Mouse (Mus musculus) embryonic facial prominence, embryonic 15.5 days (tissue): ENCODE data around the gene Zfyve9. TPM values are rescaled to one million over a fixed set of nuclear protein-coding genes. Genes with fewer than 3 reads are reported as not detected.

ENCODE experiments used
- ATAC-seq: fragments of 200-750 bp; cut with Nextera tagmentation; 2 replicates; pipeline ENCODE4 v1.8.0; 2017; ENCODE audit warnings: low read depth, moderate TSS enrichment; ENCODE audit not compliant: insufficient number of reproducible peaks, low FRiP score, low TSS enrichment
- H3K27ac ChIP-seq: fragments of 300-500 bp; sonication (generic); replicated peaks from 2 replicates; pipeline ENCODE4 v1.5.1; 2015; ENCODE audit warnings: mild to moderate bottlenecking, inconsistent platforms
- H3K27me3 ChIP-seq: fragments of 300-500 bp; sonication (generic); 2 replicates; pipeline ENCODE4 v1.6.1; 2015; ENCODE audit warnings: inconsistent platforms
- H3K36me3 ChIP-seq: fragments of 300-500 bp; sonication (generic); 2 replicates; pipeline ENCODE4 v1.6.1; 2015; ENCODE audit warnings: mild to moderate bottlenecking, inconsistent platforms
- H3K4me1 ChIP-seq: fragments of 300-500 bp; sonication (generic); 2 replicates; pipeline ENCODE4 v1.6.1; 2015; ENCODE audit warnings: inconsistent platforms
- H3K4me2 ChIP-seq: fragments of 300-500 bp; sonication (generic); replicated peaks from 2 replicates; pipeline ENCODE4 v1.6.1; 2015; ENCODE audit warnings: mild to moderate bottlenecking, inconsistent platforms
- H3K4me3 ChIP-seq: fragments of 300-500 bp; sonication (generic); replicated peaks from 2 replicates; pipeline ENCODE4 v1.5.1; 2015; ENCODE audit warnings: mild to moderate bottlenecking, inconsistent platforms
- H3K9ac ChIP-seq: fragments of 300-500 bp; sonication (generic); 2 replicates; pipeline ENCODE4 v1.6.1; 2015; ENCODE audit warnings: inconsistent platforms
- H3K9me3 ChIP-seq: fragments of 300-500 bp; sonication (generic); replicated peaks from 2 replicates; pipeline ENCODE4 v1.6.1; 2016; ENCODE audit warnings: inconsistent platforms
- whole genome bisulfite sequencing: fragments of 180-500 bp; shearing (Covaris S2); methylation state at CpG from one replicate; pipeline ENCODE4 v1.1.7; 2015; 5-methylcytosine and 5-hydroxymethylcytosine counted together
- polyA plus RNA-seq: library from polyadenylated mRNA; unstranded; fragments of >200 nt; fragmentation: Nextera tagmentation; extraction: Ambion mirVana; gene quantifications from 2 replicates; pipeline ENCODE4 v1.2.1, GENCODE M21; 2015

Gene Zfyve9
- polyA plus RNA-seq, result 4.8 and 5.0 TPM in 2 replicates

DNA sequence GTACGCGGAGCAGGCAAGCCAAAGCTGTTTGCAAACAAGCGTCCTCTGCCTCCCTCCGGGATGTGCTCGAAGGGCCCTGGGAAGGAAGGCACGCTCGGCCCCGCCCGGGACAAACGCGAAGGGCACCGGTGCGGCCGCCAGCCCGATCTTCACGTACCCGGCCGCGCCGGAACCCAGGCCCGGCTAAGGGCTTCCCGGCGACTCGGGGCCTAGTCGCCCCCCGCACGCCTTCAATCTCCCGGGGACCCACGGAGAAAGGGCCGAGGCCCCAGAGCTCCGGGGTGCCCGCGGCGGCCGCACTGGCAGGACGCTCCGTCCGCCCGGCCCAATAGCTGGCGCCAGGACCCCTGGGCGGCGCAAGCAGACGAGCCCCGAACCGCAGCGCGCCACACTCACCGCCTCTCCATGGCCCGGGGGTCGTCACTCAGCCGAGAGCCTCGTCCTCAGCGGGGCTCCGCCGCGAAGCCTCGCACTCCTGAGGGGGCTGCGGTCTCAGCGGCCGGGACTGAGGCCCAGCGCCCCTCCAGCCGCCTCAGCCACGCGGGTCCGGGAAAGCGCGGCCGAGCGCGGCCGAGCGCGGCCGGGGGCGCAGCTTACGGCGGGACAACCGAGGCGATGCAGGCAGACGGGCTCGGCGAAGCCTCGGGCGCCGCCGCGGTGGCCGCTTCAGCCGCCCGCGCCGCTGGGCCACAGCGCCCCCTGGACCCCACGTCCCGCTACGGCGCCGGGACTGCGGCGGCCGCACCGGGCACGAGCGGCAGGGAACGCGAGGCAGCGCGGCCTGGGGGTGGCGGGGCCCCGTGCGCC is at the start of gene Zfyve9:
TSS of gene Zfyve9 (minus strand) at position 742 of the 807 bp plus-strand sequence.
- ATAC-seq, result peak; percentile 92
- peak within 1 kb of the TSS; percentile 97 for H3K9ac ChIP-seq
- under 1% methylated on average over 102 of the region's 111 CpGs for WGBS

DNA sequence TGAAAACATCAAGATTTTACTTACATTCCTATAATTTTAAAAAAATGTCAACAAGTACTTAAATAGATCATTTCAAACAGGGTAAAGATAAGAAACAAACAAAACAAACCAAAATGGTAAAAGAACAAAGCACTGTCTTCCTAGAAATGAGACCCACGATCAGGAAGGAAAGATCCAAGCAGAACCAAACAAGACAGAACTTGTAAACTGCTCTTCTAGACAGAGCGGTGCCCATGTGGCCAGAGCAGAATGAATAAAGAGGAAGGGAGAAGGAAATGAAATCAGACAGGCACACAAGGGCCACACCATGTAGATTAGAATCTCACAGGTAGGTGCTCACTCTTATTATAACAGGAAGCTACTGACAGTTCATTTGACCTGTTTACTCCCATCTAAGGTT is 46.0 kb upstream of the Zfyve9 start:
- no peaks in the 10 kb centered on the region for H3K9me3 ChIP-seq
- no peak overlapping the region for H3K4me2 ChIP-seq
- peaks cover 49% of the 10 kb centered on the region for H3K36me3 ChIP-seq
- no peak overlapping the region for H3K9ac ChIP-seq
- ATAC-seq, result no peak
- no peak overlapping the region for H3K27ac ChIP-seq
- 71% methylated on average over 2 of the region's 2 CpGs for WGBS
- H3K4me1 ChIP-seq, result peaks cover 1% of the 10 kb centered on the region; the same call in 1 of the 2 replicates
- H3K27me3 ChIP-seq, result no peaks in the 10 kb centered on the region
- no peak overlapping the region for H3K4me3 ChIP-seq

More for the DNA sequence above, at the start of gene Zfyve9:
- no peaks in the 10 kb centered on the region for H3K27me3 ChIP-seq
- peak within 1 kb of the TSS; percentile 91 for H3K4me3 ChIP-seq
- H3K4me1 ChIP-seq, result no peaks in the 10 kb centered on the region
- peak within 1 kb of the TSS; percentile 97 for H3K27ac ChIP-seq
- peak within 1 kb of the TSS; percentile 72 for H3K4me2 ChIP-seq
- no peaks in the 10 kb centered on the region for H3K9me3 ChIP-seq
- H3K36me3 ChIP-seq, result no peaks in the 10 kb centered on the region

- H3K36me3 ChIP-seq, result peaks cover 52% of the 10 kb centered on the region
- H3K9me3 ChIP-seq, result no peaks in the 10 kb centered on the region
- no peak overlapping the region for H3K4me3 ChIP-seq
- no peaks in the 10 kb centered on the region for H3K27me3 ChIP-seq
- no peak overlapping the region for H3K27ac ChIP-seq
- H3K9ac ChIP-seq, result no peak overlapping the region
- ATAC-seq, result no peak
- WGBS, result 86% methylated on average over 1 of the region's 1 CpGs
- H3K4me1 ChIP-seq, result no peaks in the 10 kb centered on the region
- H3K4me2 ChIP-seq, result no peak overlapping the region
Observed at GRCm38 (mm10) chr4:108826096-108826495, 45.5 kb upstream of the Zfyve9 start.

- Histone ChIP-seq H3K27ac (no peak overlapping the region), H3K27me3 (no peaks in the 10 kb centered on the region), H3K4me3 (no peak overlapping the region), H3K9ac (no peak overlapping the region), H3K36me3 (peaks cover 56% of the 10 kb centered on the region), H3K4me1 (no peaks in the 10 kb centered on the region), H3K4me2 (no peak overlapping the region), H3K9me3 (no peaks in the 10 kb centered on the region)
- 84% methylated on average over 3 of the region's 3 CpGs for WGBS
- ATAC-seq, result no peak
Observed at GRCm38 (mm10) chr4:108825677-108826076, 45.1 kb upstream of the Zfyve9 start.

GRCm38 (mm10) chr4:108811550-108811949 is 31.0 kb upstream of the Zfyve9 start:
- Histone ChIP-seq H3K9me3 (no peaks in the 10 kb centered on the region), H3K4me1 (no peaks in the 10 kb centered on the region), H3K27me3 (no peaks in the 10 kb centered on the region), H3K4me2 (no peak overlapping the region), H3K9ac (no peak overlapping the region), H3K36me3 (peaks cover 4% of the 10 kb centered on the region), H3K27ac (no peak overlapping the region), H3K4me3 (no peak overlapping the region)
- no peak for ATAC-seq
- 76% methylated on average over 6 of the region's 6 CpGs for WGBS

GRCm38 (mm10) chr4:108811142-108811541 is 30.5 kb upstream of the Zfyve9 start:
- Histone ChIP-seq H3K4me3 (no peak overlapping the region), H3K36me3 (peaks cover 4% of the 10 kb centered on the region), H3K4me1 (no peaks in the 10 kb centered on the region), H3K9me3 (no peaks in the 10 kb centered on the region), H3K27ac (no peak overlapping the region), H3K27me3 (no peaks in the 10 kb centered on the region), H3K9ac (no peak overlapping the region), H3K4me2 (no peak overlapping the region)
- no peak for ATAC-seq
- 60% methylated on average over 4 of the region's 4 CpGs for WGBS

DNA sequence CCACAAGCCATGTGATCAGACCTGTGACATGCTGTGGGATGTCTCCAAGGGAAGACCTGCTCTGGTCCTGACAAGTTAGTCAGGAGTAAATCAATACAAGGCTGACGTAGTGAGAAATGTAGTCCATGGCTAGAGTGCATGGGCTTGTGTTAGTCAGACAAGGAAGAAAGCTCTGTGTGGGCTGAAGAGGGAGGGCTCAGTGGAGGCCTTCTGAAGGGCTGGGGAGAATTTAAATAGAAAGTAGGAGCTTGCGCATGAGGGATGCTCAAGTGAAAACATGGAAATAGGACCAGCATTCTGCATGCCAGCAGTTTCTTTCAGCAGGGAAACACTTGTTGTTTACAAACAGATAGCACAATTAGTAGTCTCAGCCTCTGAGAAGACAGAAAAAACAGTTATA is 22.9 kb upstream of the Zfyve9 start:
- no peak overlapping the region for H3K27ac ChIP-seq
- no peaks in the 10 kb centered on the region for H3K4me1 ChIP-seq
- no peak for ATAC-seq
- no peaks in the 10 kb centered on the region for H3K27me3 ChIP-seq
- no peak overlapping the region for H3K9ac ChIP-seq
- 74% methylated on average over 2 of the region's 2 CpGs for WGBS
- H3K9me3 ChIP-seq, result no peaks in the 10 kb centered on the region
- H3K4me3 ChIP-seq, result no peak overlapping the region
- no peak overlapping the region for H3K4me2 ChIP-seq
- no peaks in the 10 kb centered on the region for H3K36me3 ChIP-seq

GRCm38 (mm10) chr4:108798083-108798830 is 17.7 kb upstream of the Zfyve9 start:
- WGBS, result 45% methylated on average over 2 of the region's 2 CpGs
- Histone ChIP-seq H3K4me2 (no peak overlapping the region), H3K27me3 (no peaks in the 10 kb centered on the region), H3K4me3 (no peak overlapping the region), H3K36me3 (no peaks in the 10 kb centered on the region), H3K9ac (no peak overlapping the region), H3K4me1 (0 out of 2 replicates have a peak, but pooled peaks cover 6% of the 10 kb centered on the region), H3K9me3 (no peaks in the 10 kb centered on the region), H3K27ac (no peak overlapping the region)
- ATAC-seq, result no peak

- WGBS, result 30% methylated on average over 4 of the region's 4 CpGs
- 0 out of 2 replicates have a peak, but pooled peaks cover 6% of the 10 kb centered on the region for H3K4me1 ChIP-seq
- ATAC-seq, result no peak
- H3K36me3 ChIP-seq, result no peaks in the 10 kb centered on the region
- H3K4me3 ChIP-seq, result no peak overlapping the region
- no peak overlapping the region for H3K27ac ChIP-seq
- H3K4me2 ChIP-seq, result no peak overlapping the region
- H3K9ac ChIP-seq, result no peak overlapping the region
- H3K9me3 ChIP-seq, result no peaks in the 10 kb centered on the region
- no peaks in the 10 kb centered on the region for H3K27me3 ChIP-seq
Observed at GRCm38 (mm10) chr4:108796701-108797100, 16.1 kb upstream of the Zfyve9 start.

DNA sequence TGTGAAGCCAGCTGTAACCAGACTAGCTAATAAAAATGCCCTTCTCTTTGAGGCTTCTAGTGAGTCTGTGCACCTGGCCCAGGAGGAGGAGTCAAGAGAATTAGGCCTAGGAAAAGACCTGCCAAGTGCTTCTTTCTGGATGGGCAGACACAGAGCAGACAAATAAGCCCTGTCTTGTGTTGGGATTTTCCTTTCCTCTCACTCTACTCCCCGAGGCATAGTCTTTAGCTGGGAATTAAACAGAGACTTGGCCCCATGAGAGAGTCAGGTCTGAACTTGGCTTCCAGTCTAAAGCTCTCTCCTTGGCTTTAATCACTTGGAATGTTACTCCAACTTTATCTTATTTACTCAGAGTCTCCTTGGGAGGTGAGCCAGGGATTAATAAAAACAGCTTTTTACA is 13.3 kb upstream of the Zfyve9 start:
- ATAC-seq, result no peak
- WGBS, result 29% methylated on average over 1 of the region's 1 CpGs
- Histone ChIP-seq H3K27me3 (no peaks in the 10 kb centered on the region), H3K4me3 (no peak overlapping the region), H3K4me1 (0 out of 2 replicates have a peak, but pooled peaks cover 6% of the 10 kb centered on the region), H3K36me3 (no peaks in the 10 kb centered on the region), H3K27ac (no peak overlapping the region), H3K9ac (no peak overlapping the region), H3K4me2 (no peak overlapping the region), H3K9me3 (no peaks in the 10 kb centered on the region)

GRCm38 (mm10) chr4:108790507-108790906 is 9.9 kb upstream of the Zfyve9 start:
- ATAC-seq, result no peak
- Histone ChIP-seq H3K4me1 (no peaks in the 10 kb centered on the region), H3K9me3 (no peaks in the 10 kb centered on the region), H3K9ac (no peak overlapping the region), H3K27ac (no peak overlapping the region), H3K27me3 (no peaks in the 10 kb centered on the region), H3K4me2 (no peak overlapping the region), H3K36me3 (no peaks in the 10 kb centered on the region), H3K4me3 (no peak overlapping the region)
- WGBS, result 68% methylated on average over 1 of the region's 1 CpGs
